Mouse (Mus musculus) spleen, adult 2 months (tissue): ENCODE measurements around the gene Rarres1.

Source experiments
- CTCF ChIP-seq: fragments of 200-500 bp; IDR thresholded peaks from 2 replicates; pipeline ENCODE4 v1.5.1; 2011; ENCODE audit warnings: mild to moderate bottlenecking, inconsistent platforms; ENCODE audit not compliant: insufficient read depth, insufficient read length, insufficient replicate concordance; ENCODE audit errors: extremely low read depth
- POLR2A ChIP-seq: fragments of 200-500 bp; IDR thresholded peaks from 2 replicates; pipeline ENCODE4 v1.6.1; 2011; ENCODE audit warnings: low read depth, low read length, inconsistent platforms

DNA sequence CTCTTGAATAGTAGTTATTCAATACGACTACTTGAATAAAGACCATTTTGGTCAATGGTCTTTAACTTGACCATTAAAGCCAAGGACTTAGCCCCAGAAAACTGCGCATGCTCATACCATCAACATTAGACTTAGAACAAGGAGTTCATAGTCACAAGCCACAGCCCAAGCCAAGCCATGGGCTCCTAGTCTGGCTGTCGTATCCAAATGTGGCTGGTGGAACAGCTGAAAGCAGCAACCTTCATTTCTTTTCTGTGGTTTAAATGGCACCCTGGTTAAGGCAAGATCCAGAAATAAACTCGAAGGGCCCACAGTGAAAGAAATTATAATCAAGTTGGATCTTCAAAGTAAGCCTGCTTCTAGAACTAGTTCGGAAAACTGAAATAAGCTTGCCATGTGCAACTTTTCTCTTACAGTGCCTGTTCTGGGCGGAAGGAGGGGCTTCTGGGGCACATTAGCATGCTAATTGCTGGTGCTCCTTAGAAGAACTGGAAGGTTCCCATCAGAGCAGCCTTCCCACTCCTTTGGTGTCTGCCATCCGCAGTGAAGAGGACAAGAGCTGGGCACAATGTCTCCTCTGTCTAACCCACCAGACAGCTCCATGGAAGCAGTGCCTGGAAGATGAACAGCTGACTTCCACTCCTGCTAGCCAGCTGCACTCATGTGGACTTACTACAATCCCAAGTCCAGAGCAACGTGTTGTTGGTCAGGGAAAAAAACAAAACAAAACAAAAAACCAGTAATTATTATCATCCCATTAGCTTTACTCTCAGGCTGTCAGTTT lies 23.0 kb downstream of the Rarres1 start:
- no peak for TF ChIP-seq POLR2A
- no peak for TF ChIP-seq CTCF
